8 mouse cellular contexts compared by ENCODE assay signal in genomic region chr14:21706759-21707571, GRCm38 (mm10). TPM values are rescaled to one million over a fixed set of nuclear protein-coding genes. Genes with fewer than 3 reads are reported as not detected.
DNase-seq lines count a peak whose midpoint lies in the region; ATAC-seq lines count a peak whose summit lies in the region.

No protein-coding gene starts in this region.

- 65% methylated on average over 12 of the region's 12 CpGs for whole genome bisulfite sequencing in midbrain, embryonic 10.5 days
- 56% methylated on average over 12 of the region's 12 CpGs for WGBS in midbrain, embryonic 11.5 days
- 42% methylated on average over 12 of the region's 12 CpGs for WGBS in forebrain, embryonic 16.5 days

- no peak overlapping the region for H3K4me3 ChIP-seq in midbrain, embryonic 10.5 days
- no peak overlapping the region for H3K4me3 ChIP-seq in midbrain, embryonic 11.5 days (ENCODE audit: low read depth, low read length)
- H3K4me3 ChIP-seq in forebrain, embryonic 16.5 days (replicated peaks; ENCODE audit: low read length), result no peak overlapping the region

- no peaks in the 10 kb centered on the region for H3K36me3 ChIP-seq in midbrain, embryonic 10.5 days
- no peaks in the 10 kb centered on the region for H3K36me3 ChIP-seq in midbrain, embryonic 11.5 days (ENCODE audit: control insufficient read depth, insufficient read depth, low read length)
- H3K36me3 ChIP-seq in forebrain, embryonic 16.5 days (ENCODE audit: control insufficient read depth, insufficient read depth), result no peaks in the 10 kb centered on the region

- no peaks in the 10 kb centered on the region for H3K9me3 ChIP-seq in midbrain, embryonic 10.5 days (replicated peaks)
- H3K9me3 ChIP-seq in midbrain, embryonic 11.5 days (ENCODE audit: control insufficient read depth, low read length), result no peaks in the 10 kb centered on the region
- no peaks in the 10 kb centered on the region for H3K9me3 ChIP-seq in forebrain, embryonic 16.5 days (ENCODE audit: control insufficient read depth, low read length)

- peak overlapping the region; percentile 68; the same call in 1 of the 2 replicates for H3K27ac ChIP-seq in midbrain, embryonic 10.5 days (replicated peaks)
- H3K27ac ChIP-seq in midbrain, embryonic 11.5 days (ENCODE audit: low read depth, low read length), result no peak overlapping the region
- peak overlapping the region; percentile 84 for H3K27ac ChIP-seq in forebrain, embryonic 16.5 days (ENCODE audit: low read length)

- ATAC-seq in midbrain, embryonic 11.5 days (ENCODE audit: low FRiP score), result no peak
- ATAC-seq in forebrain, embryonic 16.5 days, result peak; percentile 82
- ATAC-seq in megakaryocyte-erythroid progenitor cell, adult 5-6 weeks (replicated peaks; ENCODE audit: low FRiP score, low TSS enrichment, poor library complexity, severe bottlenecking), result 0 out of 2 replicates have a peak, but pooled peaks have one; percentile 30
- ATAC-seq in inflammation-experienced regulatory T-cells, adult 6 months, result no peak

- DNase-seq in midbrain, embryonic 10.5 days (ENCODE audit: low spot score), result no peak
- DNase-seq in midbrain, embryonic 11.5 days (ENCODE audit: low spot score, missing footprints), result no peak
- DNase-seq in heart, postnatal 14 days, result peak; percentile 29 to 49
- peak; percentile 49 to 55 for DNase-seq in left cerebral cortex, postnatal 36 days (ENCODE audit: low spot score in 2 of 2)
- no peak for DNase-seq in embryo, embryonic 10 days (ENCODE audit: low spot score)

- intact Hi-C loops in heart, postnatal 14 days (cut with DNase I), result no loop called here
- intact Hi-C loops in left cerebral cortex, postnatal 36 days (cut with DNase I), result no loop called here

- no peak overlapping the region for H3K9ac ChIP-seq in midbrain, embryonic 11.5 days (ENCODE audit: low read length)
- H3K9ac ChIP-seq in forebrain, embryonic 16.5 days (replicated peaks; ENCODE audit: low read depth, low read length), result no peak overlapping the region; the same call in 1 of the 2 replicates

- H3K4me2 ChIP-seq in midbrain, embryonic 11.5 days, result no peak overlapping the region
- no peak overlapping the region for H3K4me2 ChIP-seq in forebrain, embryonic 16.5 days (ENCODE audit: low read length)

- peaks cover 19% of the 10 kb centered on the region for H3K4me1 ChIP-seq in midbrain, embryonic 10.5 days
- peaks cover 3% of the 10 kb centered on the region; the same call in 1 of the 2 replicates for H3K4me1 ChIP-seq in midbrain, embryonic 11.5 days (ENCODE audit: control insufficient read depth, insufficient read depth, low read length)
- H3K4me1 ChIP-seq in forebrain, embryonic 16.5 days (replicated peaks; ENCODE audit: control insufficient read depth, insufficient read depth, low read length), result peaks cover 9% of the 10 kb centered on the region

- no peaks in the 10 kb centered on the region for H3K27me3 ChIP-seq in midbrain, embryonic 10.5 days (ENCODE audit: low read depth, poor library complexity, severe bottlenecking)
- H3K27me3 ChIP-seq in midbrain, embryonic 11.5 days (ENCODE audit: control insufficient read depth, insufficient read depth, low read length), result no peaks in the 10 kb centered on the region
- H3K27me3 ChIP-seq in forebrain, embryonic 16.5 days (replicated peaks; ENCODE audit: control insufficient read depth, insufficient read depth, low read length), result no peaks in the 10 kb centered on the region

RNA-seq across cellular contexts. Expression of gene Dupd1, which starts 7.4 kb away (rescaled TPM):
- not detected in 2 replicates for polyA plus RNA-seq in midbrain, embryonic 10.5 days (2016; fragmentation: Nextera tagmentation; extraction: Ambion mirVana)
- polyA plus RNA-seq in midbrain, embryonic 11.5 days (2014; fragmentation: Nextera tagmentation; extraction: Ambion mirVana), result not detected in 2 replicates
- 0.24 and 0.29 TPM in 2 replicates for polyA plus RNA-seq in forebrain, embryonic 16.5 days (2015; fragmentation: Nextera tagmentation; extraction: Ambion mirVana)
- total RNA-seq in heart, postnatal 14 days (2021), result under 1 TPM in 1 of 2 experiments, not detected in 1; 0.26 TPM
- total RNA-seq in left cerebral cortex, postnatal 36 days (2021), result under 1 TPM in 1 of 2 experiments, not detected in 1; 0.37 TPM
- not detected in 2 replicates for total RNA-seq in megakaryocyte-erythroid progenitor cell, adult 5-6 weeks (2014; fragmentation: Nextera tagmentation)
- not detected in 2 replicates for total RNA-seq in megakaryocyte-erythroid progenitor cell, adult 5-6 weeks (2017)
- not detected for polyA plus RNA-seq in inflammation-experienced regulatory T-cells, adult 6 months (2017; shearing (Covaris generic))

RNA-seq across cellular contexts. Expression of gene Samd8, which starts 43.4 kb away (rescaled TPM):
- 10.0 and 11.1 TPM in 2 replicates for polyA plus RNA-seq in midbrain, embryonic 10.5 days (2016; fragmentation: Nextera tagmentation; extraction: Ambion mirVana)
- polyA plus RNA-seq in midbrain, embryonic 11.5 days (2014; fragmentation: Nextera tagmentation; extraction: Ambion mirVana), result 13.1 TPM in 2 replicates
- 23.1 and 24.6 TPM in 2 replicates for polyA plus RNA-seq in forebrain, embryonic 16.5 days (2015; fragmentation: Nextera tagmentation; extraction: Ambion mirVana)
- 10 to 100 TPM; 25.3 to 26.9 TPM for total RNA-seq in heart, postnatal 14 days (2021)
- 10 to 100 TPM; 80.4 TPM for total RNA-seq in left cerebral cortex, postnatal 36 days (2021)
- 4.6 and 5.5 TPM in 2 replicates for total RNA-seq in megakaryocyte-erythroid progenitor cell, adult 5-6 weeks (2014; fragmentation: Nextera tagmentation)
- total RNA-seq in megakaryocyte-erythroid progenitor cell, adult 5-6 weeks (2017), result 4.4 and 11.1 TPM in 2 replicates
- 1 to 10 TPM; 2.6 to 4.4 (median 3.7) TPM for polyA plus RNA-seq in inflammation-experienced regulatory T-cells, adult 6 months (2017; shearing (Covaris generic))

RNA-seq across cellular contexts. Expression of gene Dusp13, which starts 44.0 kb away (rescaled TPM):
- not detected in 2 replicates for polyA plus RNA-seq in midbrain, embryonic 10.5 days (2016; fragmentation: Nextera tagmentation; extraction: Ambion mirVana)
- not detected in 2 replicates for polyA plus RNA-seq in midbrain, embryonic 11.5 days (2014; fragmentation: Nextera tagmentation; extraction: Ambion mirVana)
- not detected in 2 replicates for polyA plus RNA-seq in forebrain, embryonic 16.5 days (2015; fragmentation: Nextera tagmentation; extraction: Ambion mirVana)
- under 1 TPM in 1 of 2 experiments, not detected in 1; 0.36 TPM for total RNA-seq in heart, postnatal 14 days (2021)
- total RNA-seq in left cerebral cortex, postnatal 36 days (2021), result not detected
- total RNA-seq in megakaryocyte-erythroid progenitor cell, adult 5-6 weeks (2014; fragmentation: Nextera tagmentation), result not detected in 2 replicates
- total RNA-seq in megakaryocyte-erythroid progenitor cell, adult 5-6 weeks (2017), result not detected in 2 replicates
- polyA plus RNA-seq in inflammation-experienced regulatory T-cells, adult 6 months (2017; shearing (Covaris generic)), result not detected

Comparison
In these comparisons a context has a peak if more than half of its experiments do, and no peak if none do; other contexts are left out.
1. DNase-seq: peak in heart, postnatal 14 days (2 of 2) and left cerebral cortex, postnatal 36 days (2 of 2); none in midbrain, embryonic 10.5 days (single experiment), midbrain, embryonic 11.5 days (single experiment) and embryo, embryonic 10 days (single experiment).
2. ATAC-seq: peak in forebrain, embryonic 16.5 days (single experiment) and megakaryocyte-erythroid progenitor cell, adult 5-6 weeks (single experiment); none in midbrain, embryonic 11.5 days (single experiment) and inflammation-experienced regulatory T-cells, adult 6 months (single experiment).